Mouse (Mus musculus) neural tube, embryonic 15.5 days (tissue): Measurements from ENCODE around the gene Auts2. TPM values are rescaled to one million over a fixed set of nuclear protein-coding genes. Genes with fewer than 3 reads are reported as not detected.

ENCODE experiments used
- ATAC-seq: fragments of 200-750 bp; cut with Nextera tagmentation; 2 replicates; pipeline ENCODE4 v1.8.0; 2017; ENCODE audit warnings: mild to moderate bottlenecking, moderate TSS enrichment, moderate library complexity; ENCODE audit not compliant: low FRiP score
- H3K27ac ChIP-seq: fragments of 300-500 bp; sonication (generic); replicated peaks from 2 replicates; pipeline ENCODE4 v1.5.1; 2015; ENCODE audit warnings: mild to moderate bottlenecking, inconsistent platforms
- H3K27me3 ChIP-seq: fragments of 300-500 bp; sonication (generic); replicated peaks from 2 replicates; pipeline ENCODE4 v1.6.1; 2015; ENCODE audit warnings: inconsistent platforms
- H3K36me3 ChIP-seq: fragments of 300-500 bp; sonication (generic); 2 replicates; pipeline ENCODE4 v1.6.1; 2015; ENCODE audit warnings: inconsistent platforms
- H3K4me1 ChIP-seq: fragments of 300-500 bp; sonication (generic); 2 replicates; pipeline ENCODE4 v1.6.1; 2015; ENCODE audit warnings: inconsistent platforms
- H3K4me2 ChIP-seq: fragments of 300-500 bp; sonication (generic); 2 replicates; pipeline ENCODE4 v1.6.1; 2015; ENCODE audit warnings: inconsistent platforms, mild to moderate bottlenecking, moderate library complexity
- H3K4me3 ChIP-seq: fragments of 300-500 bp; sonication (generic); replicated peaks from 2 replicates; pipeline ENCODE4 v1.5.1; 2015; ENCODE audit warnings: mild to moderate bottlenecking, inconsistent platforms
- H3K9ac ChIP-seq: fragments of 300-500 bp; sonication (generic); replicated peaks from 2 replicates; pipeline ENCODE4 v1.6.1; 2015; ENCODE audit warnings: mild to moderate bottlenecking, inconsistent platforms
- H3K9me3 ChIP-seq: fragments of 300-500 bp; sonication (generic); replicated peaks from 2 replicates; pipeline ENCODE4 v1.6.1; 2016; ENCODE audit warnings: inconsistent platforms
- WGBS: fragments of 180-500 bp; shearing (Covaris S2); methylation state at CpG from one replicate; pipeline ENCODE4 v1.1.7; 2015; ENCODE audit warnings: mixed read lengths; 5-methylcytosine and 5-hydroxymethylcytosine counted together
- polyA plus RNA-seq: library from polyadenylated mRNA; unstranded; fragments of >200 nt; fragmentation: Nextera tagmentation; extraction: Ambion mirVana; gene quantifications from 2 replicates; pipeline ENCODE4 v1.2.1, GENCODE M21; 2015

The Auts2 gene
- polyA plus RNA-seq, 1 experiment from 2014 or later, result 52.5 TPM

DNA sequence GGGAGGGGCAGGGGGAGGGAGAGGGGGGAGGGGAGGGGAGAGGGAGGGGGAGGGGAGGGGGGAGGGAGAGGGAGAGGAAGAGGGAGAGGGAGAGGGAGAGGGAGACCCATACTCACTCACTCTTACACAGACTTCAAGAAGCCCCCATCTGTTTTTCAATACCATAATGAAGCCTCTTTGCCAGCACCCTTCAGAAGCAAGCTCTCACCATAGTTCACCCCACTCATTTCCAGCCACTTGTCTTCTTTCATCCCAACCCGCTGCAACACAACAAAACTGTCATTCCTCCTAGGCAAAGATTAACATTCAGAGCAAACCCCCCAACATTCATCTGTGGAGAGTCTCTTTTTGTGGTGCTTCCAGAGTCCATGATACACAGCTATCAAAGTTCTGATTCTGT lies 314.1 kb downstream of the Auts2 start:
- no peaks in the 10 kb centered on the region for H3K36me3 ChIP-seq
- H3K4me1 ChIP-seq, result peaks cover 23% of the 10 kb centered on the region
- H3K27ac ChIP-seq, result no peak overlapping the region
- no peaks in the 10 kb centered on the region for H3K9me3 ChIP-seq
- H3K4me3 ChIP-seq, result no peak overlapping the region
- H3K27me3 ChIP-seq, result no peaks in the 10 kb centered on the region
- H3K9ac ChIP-seq, result no peak overlapping the region
- ATAC-seq, result no peak
- H3K4me2 ChIP-seq, result no peak overlapping the region
- WGBS, result 56% methylated on average over 1 of the region's 1 CpGs

- Histone ChIP-seq H3K4me2 (no peak overlapping the region), H3K36me3 (no peaks in the 10 kb centered on the region), H3K27ac (no peak overlapping the region), H3K4me1 (no peaks in the 10 kb centered on the region), H3K27me3 (no peaks in the 10 kb centered on the region), H3K9ac (no peak overlapping the region), H3K4me3 (no peak overlapping the region), H3K9me3 (no peaks in the 10 kb centered on the region)
- no peak for ATAC-seq
- 90% methylated on average over 12 of the region's 12 CpGs for WGBS
Observed at GRCm38 (mm10) chr5:132220376-132220930, 322.7 kb downstream of the Auts2 start.

GRCm38 (mm10) chr5:132216143-132216542 lies 327.0 kb downstream of the Auts2 start:
- Histone ChIP-seq H3K27ac (no peak overlapping the region), H3K27me3 (no peaks in the 10 kb centered on the region), H3K9me3 (no peaks in the 10 kb centered on the region), H3K4me3 (no peak overlapping the region), H3K9ac (no peak overlapping the region), H3K4me1 (no peaks in the 10 kb centered on the region), H3K36me3 (no peaks in the 10 kb centered on the region), H3K4me2 (no peak overlapping the region)
- no peak for ATAC-seq
- WGBS, result 98% methylated on average over 2 of the region's 2 CpGs

DNA sequence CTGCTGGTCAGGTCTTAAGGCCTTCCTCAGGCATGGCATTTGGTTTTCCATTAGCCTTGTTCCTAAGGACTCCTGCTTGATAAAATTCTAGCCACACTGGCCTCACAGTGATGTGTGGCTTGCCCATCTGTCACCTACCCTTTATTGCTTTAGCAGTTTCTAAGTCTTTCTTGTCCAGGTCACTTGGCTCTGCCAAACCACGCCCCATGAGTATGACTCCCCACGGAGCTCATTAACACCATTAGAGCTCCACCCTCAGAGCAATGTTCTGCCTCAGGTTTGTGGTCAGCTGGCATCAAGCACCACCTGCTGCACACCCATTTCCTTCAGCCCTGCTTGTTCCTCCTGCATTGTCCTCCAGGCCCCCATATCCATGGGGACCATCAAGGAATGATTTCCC lies 330.7 kb downstream of the Auts2 start:
- no peak overlapping the region for H3K27ac ChIP-seq
- no peak overlapping the region for H3K4me2 ChIP-seq
- no peak overlapping the region for H3K4me3 ChIP-seq
- H3K9ac ChIP-seq, result no peak overlapping the region
- H3K27me3 ChIP-seq, result no peaks in the 10 kb centered on the region
- no peaks in the 10 kb centered on the region for H3K36me3 ChIP-seq
- no peaks in the 10 kb centered on the region for H3K4me1 ChIP-seq
- 44% methylated on average over 2 of the region's 2 CpGs for WGBS
- no peak for ATAC-seq
- H3K9me3 ChIP-seq, result no peaks in the 10 kb centered on the region

DNA sequence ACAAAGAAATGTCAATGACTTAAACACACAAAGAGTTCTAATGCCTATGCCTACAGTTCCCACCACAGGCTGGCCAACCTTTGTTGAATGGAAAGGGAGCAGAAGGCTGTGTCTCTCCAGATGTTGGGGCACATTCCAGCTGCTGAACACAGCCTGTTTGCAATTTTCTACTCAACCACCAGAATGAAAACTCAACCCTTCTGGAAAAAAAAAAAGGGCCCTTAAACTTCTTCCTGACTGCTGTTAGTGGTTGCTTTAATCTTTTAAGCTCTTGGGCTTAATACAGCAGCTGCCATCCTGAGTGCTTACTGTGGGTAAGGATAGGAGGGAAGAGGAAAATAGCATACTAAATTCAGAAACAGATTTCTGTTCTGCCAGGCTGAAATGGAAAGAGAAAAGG lies 333.4 kb downstream of the Auts2 start:
- no peaks in the 10 kb centered on the region for H3K36me3 ChIP-seq
- no peak overlapping the region for H3K27ac ChIP-seq
- H3K9ac ChIP-seq, result no peak overlapping the region
- H3K4me1 ChIP-seq, result peaks cover under 1% of the 10 kb centered on the region; the same call in 1 of the 2 replicates
- H3K4me3 ChIP-seq, result no peak overlapping the region
- H3K9me3 ChIP-seq, result no peaks in the 10 kb centered on the region
- no peak overlapping the region for H3K4me2 ChIP-seq
- no peak for ATAC-seq
- H3K27me3 ChIP-seq, result no peaks in the 10 kb centered on the region

DNA sequence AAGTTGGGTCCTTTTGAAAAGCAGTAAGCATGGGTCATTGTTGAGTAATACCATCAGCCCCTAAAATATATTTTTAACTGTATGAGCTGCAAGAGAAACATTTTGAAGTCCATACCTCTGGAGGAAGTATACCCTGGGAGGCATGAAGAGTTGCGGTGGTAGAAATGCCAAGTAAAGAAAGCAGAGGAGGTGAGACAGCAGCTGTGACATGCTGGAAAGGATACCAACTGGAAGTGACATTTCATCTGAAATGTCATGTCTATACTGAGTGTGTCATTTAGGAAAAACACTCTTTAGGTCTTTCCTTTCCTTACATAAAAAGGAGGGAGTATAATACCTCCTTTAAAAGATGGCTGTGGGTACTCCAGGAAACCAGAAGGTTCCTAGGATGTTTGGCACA lies 336.9 kb downstream of the Auts2 start:
- Histone ChIP-seq H3K4me1 (peaks cover 21% of the 10 kb centered on the region), H3K27me3 (no peaks in the 10 kb centered on the region), H3K36me3 (no peaks in the 10 kb centered on the region), H3K4me3 (no peak overlapping the region), H3K27ac (no peak overlapping the region), H3K4me2 (no peak overlapping the region), H3K9me3 (no peaks in the 10 kb centered on the region), H3K9ac (no peak overlapping the region)
- 97% methylated on average over 1 of the region's 1 CpGs for WGBS
- ATAC-seq, result no peak

GRCm38 (mm10) chr5:132203846-132204245 lies 339.3 kb downstream of the Auts2 start:
- WGBS, result 49% methylated on average over 11 of the region's 11 CpGs
- H3K27ac ChIP-seq, result no peak overlapping the region

GRCm38 (mm10) chr5:132201077-132201645 lies 342.0 kb downstream of the Auts2 start:
- H3K27ac ChIP-seq, result no peak overlapping the region; the same call in 1 of the 2 replicates
- peaks cover 36% of the 10 kb centered on the region for H3K4me1 ChIP-seq
- no peaks in the 10 kb centered on the region for H3K27me3 ChIP-seq
- H3K4me2 ChIP-seq, result no peak overlapping the region
- ATAC-seq, result no peak
- WGBS, result 38% methylated on average over 4 of the region's 4 CpGs
- no peaks in the 10 kb centered on the region for H3K9me3 ChIP-seq
- H3K9ac ChIP-seq, result no peak overlapping the region
- H3K4me3 ChIP-seq, result no peak overlapping the region
- no peaks in the 10 kb centered on the region for H3K36me3 ChIP-seq

More at GRCm38 (mm10) chr5:132203846-132204245, 339.3 kb downstream of the Auts2 start:
- Histone ChIP-seq H3K9me3 (no peaks in the 10 kb centered on the region), H3K27me3 (no peaks in the 10 kb centered on the region), H3K9ac (no peak overlapping the region), H3K4me2 (no peak overlapping the region), H3K4me3 (no peak overlapping the region), H3K4me1 (peaks cover 36% of the 10 kb centered on the region), H3K36me3 (no peaks in the 10 kb centered on the region)
- no peak for ATAC-seq

DNA sequence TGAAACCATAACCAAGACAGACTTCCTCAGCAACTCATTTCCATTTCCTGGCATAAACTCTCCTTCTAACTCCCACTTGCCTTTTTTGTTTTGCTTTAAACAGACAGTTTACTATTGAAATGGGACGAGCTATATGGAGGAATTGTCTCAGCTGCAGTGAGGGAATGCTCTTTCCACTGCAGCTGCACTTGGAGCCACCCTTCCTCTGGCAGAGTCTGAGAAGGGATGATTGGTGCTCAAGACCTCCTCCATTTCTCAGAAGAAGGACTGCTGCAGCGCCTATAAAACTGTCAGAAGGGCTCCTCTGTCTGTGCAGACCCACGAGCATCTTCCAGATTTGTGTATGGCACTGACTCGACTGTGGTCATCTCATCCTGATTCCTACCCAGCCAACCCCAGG lies 342.5 kb downstream of the Auts2 start:
- 35% methylated on average over 4 of the region's 4 CpGs for WGBS
- Histone ChIP-seq H3K4me3 (no peak overlapping the region), H3K27ac (no peak overlapping the region), H3K9ac (no peak overlapping the region), H3K4me2 (no peak overlapping the region), H3K4me1 (peaks cover 36% of the 10 kb centered on the region), H3K27me3 (no peaks in the 10 kb centered on the region), H3K9me3 (no peaks in the 10 kb centered on the region), H3K36me3 (no peaks in the 10 kb centered on the region)
- no peak for ATAC-seq

- Histone ChIP-seq H3K9me3 (no peaks in the 10 kb centered on the region), H3K27me3 (no peaks in the 10 kb centered on the region), H3K4me1 (peaks cover 14% of the 10 kb centered on the region), H3K36me3 (no peaks in the 10 kb centered on the region), H3K4me3 (no peak overlapping the region), H3K9ac (no peak overlapping the region), H3K27ac (no peak overlapping the region), H3K4me2 (peak overlapping the region; percentile 2; the same call in 1 of the 2 replicates)
- 32% methylated on average over 6 of the region's 6 CpGs for WGBS
- ATAC-seq, result no peak
Observed at GRCm38 (mm10) chr5:132195048-132195533, 348.1 kb downstream of the Auts2 start.

GRCm38 (mm10) chr5:132190190-132190589 lies 353.0 kb downstream of the Auts2 start:
- no peak overlapping the region for H3K4me2 ChIP-seq
- H3K9me3 ChIP-seq, result no peaks in the 10 kb centered on the region
- no peak overlapping the region for H3K9ac ChIP-seq
- no peak overlapping the region for H3K4me3 ChIP-seq
- no peaks in the 10 kb centered on the region for H3K36me3 ChIP-seq
- peaks cover 20% of the 10 kb centered on the region for H3K4me1 ChIP-seq
- 80% methylated on average over 4 of the region's 4 CpGs for WGBS
- no peaks in the 10 kb centered on the region for H3K27me3 ChIP-seq
- no peak overlapping the region for H3K27ac ChIP-seq
- ATAC-seq, result no peak

DNA sequence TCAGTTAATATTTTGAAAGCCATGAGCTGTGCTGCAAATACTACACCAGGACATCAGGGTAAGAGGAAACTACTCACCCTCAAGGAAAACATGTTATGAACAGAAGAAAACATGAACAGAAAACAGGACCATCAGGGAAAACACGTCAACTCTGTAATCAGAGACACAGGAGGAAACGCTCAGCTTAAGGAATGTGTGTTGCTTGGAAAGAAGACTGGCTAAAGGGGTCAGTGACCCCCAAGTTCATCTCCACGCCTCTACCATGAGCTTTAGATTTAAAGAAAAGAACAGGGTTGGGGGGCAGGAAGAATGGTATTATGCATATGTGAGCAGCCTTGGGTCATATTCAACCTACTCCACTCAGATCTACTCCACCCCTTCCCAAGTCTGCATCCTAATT lies 356.5 kb downstream of the Auts2 start:
- Histone ChIP-seq H3K27ac (no peak overlapping the region), H3K27me3 (no peaks in the 10 kb centered on the region), H3K36me3 (no peaks in the 10 kb centered on the region), H3K9me3 (no peaks in the 10 kb centered on the region), H3K9ac (no peak overlapping the region), H3K4me2 (no peak overlapping the region), H3K4me1 (peaks cover 17% of the 10 kb centered on the region), H3K4me3 (no peak overlapping the region)
- WGBS, result 69% methylated on average over 3 of the region's 3 CpGs
- no peak for ATAC-seq
